Mouse (Mus musculus) brain, embryonic 14.5 days (tissue): ENCODE data around the gene Neto2. TPM values are rescaled to one million over a fixed set of nuclear protein-coding genes. Genes with fewer than 3 reads are reported as not detected.

Experiments
- DNase-seq: peaks from one replicate; pipeline ENCODE4 v3.0.0-alpha.2; 2011; ENCODE audit warnings: low read depth
- CTCF ChIP-seq: fragments of 200-500 bp; IDR thresholded peaks from 2 replicates; pipeline ENCODE4 v1.5.1; 2012; ENCODE audit warnings: inconsistent platforms, mild to moderate bottlenecking, moderate library complexity, borderline replicate concordance; ENCODE audit not compliant: insufficient read depth, insufficient read length; ENCODE audit errors: extremely low read depth
- POLR2A ChIP-seq: fragments of 200-500 bp; IDR thresholded peaks from 2 replicates; pipeline ENCODE4 v1.6.1; 2012; ENCODE audit warnings: mild to moderate bottlenecking, inconsistent platforms, borderline replicate concordance; ENCODE audit not compliant: poor library complexity, insufficient read depth, insufficient read length, severe bottlenecking; ENCODE audit errors: extremely low read depth
- polyA plus RNA-seq: library from polyadenylated mRNA; depleted of rRNA; stranded (reverse); fragments of >200 nt; gene quantifications from 2 replicates; pipeline ENCODE4 v1.2.3, GENCODE M21; 2012; rRNA removed

Neto2 gene
- polyA plus RNA-seq, 1 experiment, result 51.6 TPM

GRCm38 (mm10) chr8:85601741-85602140, 99.0 kb downstream of the Neto2 start:
- TF ChIP-seq CTCF (no peak), POLR2A (no peak)
- DNase-seq, result no peak

DNA sequence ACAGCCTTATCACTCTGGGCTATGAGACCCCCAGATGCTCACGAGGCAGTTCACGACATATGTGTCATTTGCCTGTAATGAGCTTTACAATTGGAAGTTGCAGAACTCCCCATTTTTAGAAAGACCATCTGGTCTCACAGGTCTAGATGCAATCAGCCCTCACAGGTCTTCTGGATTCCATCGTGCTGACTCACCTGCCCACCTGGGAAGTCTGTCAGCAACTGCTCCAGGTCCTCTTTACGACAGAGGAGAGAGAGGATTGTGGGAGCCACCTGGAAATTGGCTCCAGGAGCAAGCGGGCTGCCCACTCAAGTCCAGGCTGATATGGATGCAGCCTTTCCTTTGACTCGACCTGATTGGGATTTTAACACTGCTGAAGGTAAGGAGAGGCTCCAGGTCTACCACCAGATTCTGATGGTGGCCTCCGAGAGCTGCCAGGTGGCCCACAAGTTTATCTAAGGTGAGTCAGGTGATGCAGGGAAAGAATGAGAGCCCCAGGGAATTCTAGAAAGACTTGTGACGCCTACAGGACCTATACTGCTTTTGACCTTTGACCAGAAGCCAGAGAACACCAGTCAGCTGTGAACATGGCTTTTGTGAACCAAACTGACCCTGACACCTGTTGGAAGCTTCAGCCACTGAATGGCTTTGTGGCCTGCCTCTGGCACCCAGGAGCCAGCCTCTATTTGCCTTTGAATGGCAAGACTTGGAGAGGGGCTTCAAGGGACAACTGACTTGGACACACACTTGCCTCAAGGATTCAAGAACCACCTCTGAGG, 103.1 kb downstream of the Neto2 start:
- no peak for TF ChIP-seq CTCF
- no peak for TF ChIP-seq POLR2A

DNA sequence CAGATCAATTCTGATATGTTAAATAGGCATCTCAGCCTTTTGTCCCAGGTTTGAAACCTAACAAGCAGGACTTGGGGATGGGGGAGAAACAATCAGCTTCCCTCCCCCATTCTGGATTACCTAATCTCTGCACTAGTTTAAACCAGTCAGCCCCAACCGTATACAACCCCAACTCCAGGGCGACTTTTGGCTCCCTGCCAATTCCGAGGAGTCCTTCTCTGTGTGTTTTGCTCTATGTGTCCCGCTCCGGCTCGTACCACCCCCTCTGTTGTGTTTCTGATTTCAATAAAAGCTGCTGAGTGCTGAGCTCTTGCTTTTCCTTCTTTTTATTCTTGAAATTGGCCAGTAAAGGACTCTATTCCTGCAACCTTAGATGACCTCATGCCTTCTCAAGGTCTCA, 105.3 kb downstream of the Neto2 start:
- TF ChIP-seq POLR2A, result no peak
- TF ChIP-seq CTCF, result no peak
- DNase-seq, result peak; percentile 77

More for the DNA sequence above, 103.1 kb downstream of the Neto2 start:
- DNase-seq, result no peak

GRCm38 (mm10) chr8:85594983-85595382, 105.7 kb downstream of the Neto2 start:
- no peak for DNase-seq
- TF ChIP-seq CTCF (no peak), POLR2A (no peak)

DNA sequence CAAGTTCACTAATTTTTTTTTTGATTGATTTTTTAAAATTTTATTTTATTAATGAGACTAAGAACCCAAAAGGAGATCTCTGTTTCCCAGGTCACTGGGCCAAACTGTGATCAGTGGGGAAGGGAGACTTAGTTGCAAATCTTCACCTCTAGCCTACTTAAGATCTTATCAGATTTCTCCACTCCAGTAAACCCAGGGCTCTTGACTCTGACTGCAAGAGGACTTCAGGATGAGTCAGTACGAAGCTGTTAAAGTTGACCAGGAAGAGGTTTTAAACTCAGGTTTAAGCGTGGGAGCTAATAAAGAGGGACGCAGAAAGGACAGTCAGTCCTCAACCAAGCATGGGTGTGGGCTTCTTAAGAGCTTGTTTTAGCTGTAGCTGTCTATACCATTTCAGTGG, 107.4 kb downstream of the Neto2 start:
- TF ChIP-seq POLR2A (no peak), CTCF (no peak)
- no peak for DNase-seq

- no peak for TF ChIP-seq POLR2A
- TF ChIP-seq CTCF, result no peak
- DNase-seq, result no peak
Measured at GRCm38 (mm10) chr8:85591532-85591931, 109.2 kb downstream of the Neto2 start.

- DNase-seq, result no peak
- TF ChIP-seq POLR2A (no peak), CTCF (no peak)
Measured at GRCm38 (mm10) chr8:85590258-85590657, 110.5 kb downstream of the Neto2 start.

GRCm38 (mm10) chr8:85588596-85588995, 112.1 kb downstream of the Neto2 start:
- TF ChIP-seq CTCF, result no peak
- no peak for TF ChIP-seq POLR2A
- no peak for DNase-seq

Other genes starting within 250 kb of the Neto2 start
- 29.6 and 34.2 TPM in 2 replicates for gene Gpt2, start 208.3 kb downstream of the Neto2 start, polyA plus RNA-seq
- 44.7 and 78.5 TPM in 2 replicates for gene Dnaja2, start 145.6 kb downstream of the Neto2 start, polyA plus RNA-seq
- gene Itfg1, start 140.0 kb upstream of the Neto2 start, polyA plus RNA-seq, result 54.5 and 73.1 TPM in 2 replicates
- 18.3 and 19.1 TPM in 2 replicates for gene Phkb, start 140.0 kb upstream of the Neto2 start, polyA plus RNA-seq